Mouse (Mus musculus) liver, embryonic 18 days (tissue): Measurements from ENCODE around the gene Olfr376. TPM values are rescaled to one million over a fixed set of nuclear protein-coding genes. Genes with fewer than 3 reads are reported as not detected.

Experiments
- polyA plus RNA-seq: library from polyadenylated mRNA; depleted of rRNA; stranded (reverse); fragments of >200 nt; gene quantifications from 2 replicates; pipeline ENCODE4 v1.2.3, GENCODE M21; 2012; rRNA removed

Gene Olfr376
- polyA plus RNA-seq: not detected in 2 replicates

GRCm38 (mm10) chr11:73370946-73371345 lies at the start of gene Olfr376:
Gene Olfr376 (plus strand): TSS chr11:73371246.

GRCm38 (mm10) chr11:73329442-73329841 lies 41.6 kb upstream of the Olfr376 start, which contains the start of the genes Aspa, Gm49340 and Spata22:
Gene Aspa (minus strand): TSS chr11:73329596.
Gene Gm49340 (plus strand): TSS chr11:73329741.
Gene Spata22 (plus strand): TSS chr11:73329741.

DNA sequence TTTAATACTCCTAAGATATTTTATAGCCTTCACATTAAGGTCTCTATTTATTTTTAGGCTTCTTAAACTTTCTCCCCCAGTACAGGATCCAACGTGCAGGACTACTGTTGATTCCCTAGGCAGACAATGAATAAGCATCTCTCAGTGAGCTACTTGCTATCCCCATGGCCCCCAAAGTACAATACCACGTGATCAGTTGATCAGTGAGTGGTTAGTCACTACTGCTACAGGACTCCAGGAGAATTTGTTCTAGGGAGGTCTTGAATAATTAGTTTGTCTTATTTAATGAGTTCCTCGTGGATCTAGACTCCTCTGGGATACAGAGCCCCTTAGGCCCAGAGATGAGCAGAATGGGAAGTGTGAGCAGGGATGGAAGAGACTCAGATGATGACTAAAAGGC lies 20.6 kb upstream of the Olfr376 start, which contains the start of gene Olfr20:
Gene Olfr20 (plus strand): TSS at position 301 of the 400 bp plus-strand sequence.

DNA sequence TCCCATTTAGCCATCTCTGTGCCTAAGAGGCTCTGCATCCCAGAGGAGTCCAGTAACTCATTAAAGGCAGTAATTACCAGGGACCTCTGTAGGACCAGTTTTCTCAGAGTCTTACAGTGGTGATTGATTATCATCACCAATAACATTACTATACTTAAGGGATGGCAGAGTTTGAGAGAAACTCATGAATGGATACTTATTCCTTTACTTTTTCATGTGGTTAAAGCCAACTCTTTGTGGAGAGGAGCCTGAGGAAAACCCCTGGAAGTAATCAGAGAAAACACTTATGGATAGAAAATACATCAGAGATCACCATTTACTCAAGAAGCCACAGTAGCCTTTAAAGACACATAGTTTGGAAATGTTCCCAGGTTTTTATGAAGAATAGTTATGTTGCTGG lies 28.5 kb downstream of the Olfr376 start, which contains the start of gene Olfr1:
Gene Olfr1 (minus strand): TSS at position 101 of the 400 bp plus-strand sequence.

Other genes starting within 250 kb of the Olfr376 start
- gene Haspin, start 233.0 kb upstream of the Olfr376 start, polyA plus RNA-seq: 2.7 and 2.9 TPM in 2 replicates
- gene P2rx5, start 210.8 kb upstream of the Olfr376 start, polyA plus RNA-seq: 0.09 and 0.14 TPM in 2 replicates
- gene Emc6, start 194.2 kb upstream of the Olfr376 start, polyA plus RNA-seq: 61.5 and 63.4 TPM in 2 replicates
- 15.3 and 18.9 TPM in 2 replicates for gene Tax1bp3, start 194.2 kb upstream of the Olfr376 start, polyA plus RNA-seq
- gene Ctns, start 172.2 kb upstream of the Olfr376 start, polyA plus RNA-seq: 5.9 TPM in 2 replicates
- 5.4 and 5.6 TPM in 2 replicates for gene Shpk, start 171.8 kb upstream of the Olfr376 start, polyA plus RNA-seq
- gene Trpv1, start 137.0 kb upstream of the Olfr376 start, polyA plus RNA-seq: 0.29 and 0.50 TPM in 2 replicates
- gene Trpv3, start 103.9 kb upstream of the Olfr376 start, polyA plus RNA-seq: 0.02 TPM in 2 replicates
- 6.0 and 6.2 TPM in 2 replicates for gene Aspa, start 41.6 kb upstream of the Olfr376 start, polyA plus RNA-seq
- 0.18 and 0.23 TPM in 2 replicates for gene Gm49340, start 41.5 kb upstream of the Olfr376 start, polyA plus RNA-seq
- gene Spata22, start 41.5 kb upstream of the Olfr376 start, polyA plus RNA-seq: 4.5 and 5.3 TPM in 2 replicates
- 0.54 and 0.66 TPM in 2 replicates for gene Olfr20, start 20.5 kb upstream of the Olfr376 start, polyA plus RNA-seq
- gene Olfr1, start 28.4 kb downstream of the Olfr376 start, polyA plus RNA-seq: not detected in 2 replicates
- not detected in 2 replicates for gene Olfr378, start 57.2 kb downstream of the Olfr376 start, polyA plus RNA-seq
- gene Olfr380, start 86.3 kb downstream of the Olfr376 start, polyA plus RNA-seq: not detected in 2 replicates
- not detected in 2 replicates for gene Olfr381, start 120.4 kb downstream of the Olfr376 start, polyA plus RNA-seq
- gene Olfr382, start 146.0 kb downstream of the Olfr376 start, polyA plus RNA-seq: not detected in 2 replicates
- gene Olfr385, start 221.8 kb downstream of the Olfr376 start, polyA plus RNA-seq: not detected in 2 replicates
- not detected in 2 replicates for gene Olfr384, start 227.3 kb downstream of the Olfr376 start, polyA plus RNA-seq